Mouse (Mus musculus) thymus, postnatal 36 days (tissue): Measurements from ENCODE around the gene Hnrnpdl.

Experiments
- DNase-seq, 2 experiments: peaks; one replicate each; pipeline ENCODE4 v3.0.0; 2022; ENCODE audit warnings: mixed read lengths in 2 of 2

Gene Hnrnpdl

DNA sequence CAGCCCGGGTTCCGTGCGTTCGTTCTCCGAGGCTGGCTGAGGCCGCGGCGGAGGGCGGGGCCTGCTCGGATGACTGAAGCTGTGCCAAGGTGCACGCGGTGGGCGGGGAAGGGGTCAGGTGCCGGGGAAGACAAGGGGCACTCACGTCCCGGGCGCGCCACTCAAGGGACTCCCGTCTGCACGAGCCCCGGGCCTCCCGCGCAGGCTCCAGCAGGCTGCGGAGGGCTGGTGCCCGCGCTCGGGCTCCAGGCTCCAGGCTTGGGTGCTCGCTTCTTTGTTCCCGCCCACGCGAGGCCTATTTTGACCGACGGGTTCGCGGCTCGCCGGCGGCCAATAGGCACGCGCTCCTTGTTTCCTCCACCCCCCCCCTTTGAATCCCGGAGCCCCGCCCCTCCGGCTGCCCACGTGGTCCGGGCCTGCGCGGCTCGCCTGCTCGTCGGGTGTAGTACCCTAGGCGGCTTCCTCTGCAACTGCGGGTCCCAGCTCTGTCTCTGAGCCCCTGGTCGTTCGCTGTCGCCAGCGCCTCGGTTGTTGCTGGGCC lies at the start of gene Hnrnpdl, which contains the start of gene Enoph1:
TSS of gene Hnrnpdl (minus strand) at position 63 of the 541 bp plus-strand sequence.
TSS of gene Enoph1 (plus strand) at position 384 of the 541 bp plus-strand sequence.
- peak; percentile 93 for DNase-seq

DNA sequence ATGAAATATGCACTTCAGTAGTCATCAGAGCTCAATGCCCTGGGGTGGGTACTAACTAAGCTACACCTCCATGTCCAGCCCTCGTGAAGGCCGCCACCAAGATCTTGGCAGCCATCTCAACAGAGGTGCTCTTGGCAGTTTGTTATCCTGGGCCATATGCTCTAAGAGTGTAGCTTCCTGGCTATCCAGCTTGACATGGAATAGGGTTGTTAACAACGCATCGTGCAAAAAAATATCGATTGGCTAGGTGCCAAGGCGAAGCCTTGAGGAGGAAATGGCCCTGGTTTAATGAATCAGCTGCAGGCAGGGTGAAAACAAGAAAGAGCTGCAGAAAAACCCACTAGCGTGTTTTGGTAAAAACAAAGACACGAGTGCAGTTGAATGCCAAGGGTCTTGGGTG lies 45.6 kb upstream of the Hnrnpdl start:
- DNase-seq, result no peak

- no peak for DNase-seq
Observed at GRCm38 (mm10) chr5:100083953-100084562, 44.6 kb upstream of the Hnrnpdl start.

GRCm38 (mm10) chr5:100082006-100082405 lies 42.5 kb upstream of the Hnrnpdl start:
- no peak for DNase-seq

DNA sequence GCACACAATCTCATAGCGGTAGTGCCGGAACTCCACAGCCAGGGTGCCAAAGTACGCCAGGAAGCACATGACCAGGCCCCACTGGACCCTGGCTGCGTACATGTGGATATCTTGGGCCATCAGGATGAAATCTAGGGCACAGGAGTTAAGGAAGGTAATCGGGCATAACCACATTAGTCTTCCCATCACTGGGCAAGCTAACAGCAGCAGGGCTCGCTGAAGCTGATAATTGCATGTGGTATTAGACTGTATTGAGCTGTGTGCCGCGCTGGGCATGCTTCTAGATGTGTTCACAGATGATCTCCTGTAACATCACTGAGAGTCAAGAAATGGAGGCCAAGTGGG lies 40.4 kb upstream of the Hnrnpdl start:
- DNase-seq, result no peak

DNA sequence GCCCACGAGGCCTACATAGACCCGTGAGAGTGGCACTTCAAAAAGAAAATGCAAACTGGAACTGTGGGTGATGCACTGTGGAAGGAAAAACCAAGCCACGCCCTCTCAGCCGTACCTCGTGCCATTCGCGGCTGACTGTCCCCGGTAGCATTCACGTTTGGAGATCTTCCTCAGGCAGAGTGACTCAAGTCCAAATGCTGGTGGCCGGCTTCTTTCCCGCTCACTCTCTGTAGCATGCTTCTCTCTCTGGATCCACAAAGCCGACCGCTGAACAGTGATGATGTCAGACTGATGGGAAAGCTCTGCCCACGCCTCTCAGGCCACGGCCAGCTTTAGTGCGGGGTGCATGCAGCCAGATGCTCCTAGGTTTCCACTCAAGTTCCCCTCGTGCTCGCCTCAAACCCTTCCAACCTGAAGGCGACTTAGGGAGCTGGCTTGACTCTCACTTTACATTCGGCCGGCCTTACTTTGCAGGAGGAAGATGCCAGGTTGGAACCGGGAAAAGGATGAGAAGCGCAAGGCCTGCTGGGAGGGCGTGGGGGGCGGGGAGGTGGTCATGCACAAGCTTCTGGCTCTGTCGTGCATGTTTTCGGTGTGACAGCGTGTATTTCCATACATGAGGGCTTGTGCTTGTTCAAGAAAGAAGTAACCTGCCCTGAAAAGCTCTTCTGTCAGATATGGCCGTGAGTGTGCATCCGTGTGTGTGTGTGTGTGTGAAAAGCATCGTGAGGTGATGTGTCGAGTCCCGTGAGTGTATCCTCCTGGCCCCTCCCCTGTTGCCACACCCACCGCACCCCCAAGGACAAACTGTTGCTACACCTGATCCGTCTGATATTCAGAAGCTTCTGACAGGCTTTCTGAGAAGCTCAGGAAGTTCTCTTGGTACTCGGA lies 39.8 kb upstream of the Hnrnpdl start:
- DNase-seq, result peak in 1 of 2 experiments; percentile 25

DNA sequence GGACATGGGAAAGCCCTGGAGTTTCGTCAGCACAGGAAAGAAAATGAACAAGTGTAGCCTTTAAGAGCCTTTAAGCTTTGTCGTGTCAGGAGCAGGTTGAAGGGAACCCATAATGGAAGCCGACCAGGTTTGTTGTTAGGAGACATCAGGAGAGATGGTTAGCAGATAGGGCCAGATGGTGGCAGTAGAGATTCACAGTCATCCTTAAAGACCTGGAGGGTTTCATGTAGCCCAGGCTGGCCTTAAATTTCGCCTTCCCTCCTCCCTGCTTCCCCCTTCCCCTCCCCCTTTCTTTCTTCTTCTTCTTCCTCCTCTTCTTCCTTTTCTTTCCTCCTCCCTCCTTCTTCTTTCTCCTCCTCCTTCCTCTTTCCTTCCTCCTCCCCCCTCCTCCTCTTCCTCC lies 35.1 kb upstream of the Hnrnpdl start:
- no peak for DNase-seq

DNA sequence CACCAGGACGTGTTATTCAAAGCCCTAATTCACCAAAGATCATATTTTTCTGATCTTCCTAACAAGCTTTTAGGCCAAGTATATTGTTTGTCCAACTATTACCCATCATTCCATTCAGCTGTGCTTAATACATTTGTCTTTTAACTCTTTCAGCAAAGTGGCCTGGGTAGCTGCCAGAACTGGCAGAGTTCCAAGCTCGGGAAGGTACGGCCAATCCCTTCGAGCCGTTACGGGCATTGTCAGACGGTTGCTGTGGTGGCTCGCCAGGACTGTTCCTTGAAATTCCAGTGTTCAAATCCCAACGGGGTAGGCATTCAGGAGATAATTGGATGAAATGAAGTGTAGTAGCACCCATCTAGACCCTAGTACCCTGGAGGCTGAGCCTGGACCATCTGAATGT lies 33.1 kb upstream of the Hnrnpdl start:
- DNase-seq, result no peak

- DNase-seq, result no peak
Observed at GRCm38 (mm10) chr5:100071541-100071940, 32.1 kb upstream of the Hnrnpdl start.

DNA sequence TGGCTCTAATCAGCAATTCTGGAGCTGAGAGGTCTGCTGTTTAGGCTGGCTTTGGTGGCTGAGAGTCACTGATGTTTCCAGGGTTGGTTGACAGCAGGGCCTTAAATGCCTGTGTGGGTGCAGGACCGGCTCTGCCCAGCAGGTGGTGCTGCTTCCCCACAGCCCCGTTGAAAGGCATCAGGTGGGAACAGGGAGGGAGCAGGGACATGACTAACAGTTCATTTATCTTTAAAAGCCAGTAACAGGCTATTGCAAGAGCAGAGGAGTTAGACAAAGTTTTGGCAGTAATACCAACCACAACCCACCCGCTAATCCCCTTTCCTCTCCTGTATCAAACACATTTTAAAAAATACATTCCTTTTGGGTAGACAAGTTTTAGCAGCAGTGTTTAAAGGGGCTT lies 30.8 kb upstream of the Hnrnpdl start:
- DNase-seq, result peak; percentile 77 to 83

GRCm38 (mm10) chr5:100069526-100069925 lies 30.1 kb upstream of the Hnrnpdl start:
- no peak for DNase-seq

DNA sequence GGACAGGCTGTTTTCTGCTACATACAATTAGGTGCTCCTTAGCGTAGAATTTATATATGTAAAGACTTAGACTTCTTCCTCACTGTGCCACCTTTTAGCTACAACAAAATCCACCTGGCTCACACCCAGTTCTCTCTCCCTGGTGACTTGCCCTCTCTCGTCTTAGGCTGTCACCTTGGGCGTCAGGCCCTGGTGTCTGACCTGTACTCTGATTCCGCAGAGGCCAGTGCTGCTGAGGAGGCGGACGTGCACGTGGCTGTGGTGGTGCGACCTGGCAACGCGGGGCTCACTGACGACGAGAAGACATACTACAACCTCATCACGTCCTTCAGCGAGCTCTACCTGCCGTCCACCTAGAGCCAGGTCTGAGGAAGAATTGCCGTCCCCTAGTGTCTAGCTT lies 28.1 kb upstream of the Hnrnpdl start:
- DNase-seq, result no peak

- no peak for DNase-seq
Observed at GRCm38 (mm10) chr5:100060876-100061275, 21.4 kb upstream of the Hnrnpdl start.

DNA sequence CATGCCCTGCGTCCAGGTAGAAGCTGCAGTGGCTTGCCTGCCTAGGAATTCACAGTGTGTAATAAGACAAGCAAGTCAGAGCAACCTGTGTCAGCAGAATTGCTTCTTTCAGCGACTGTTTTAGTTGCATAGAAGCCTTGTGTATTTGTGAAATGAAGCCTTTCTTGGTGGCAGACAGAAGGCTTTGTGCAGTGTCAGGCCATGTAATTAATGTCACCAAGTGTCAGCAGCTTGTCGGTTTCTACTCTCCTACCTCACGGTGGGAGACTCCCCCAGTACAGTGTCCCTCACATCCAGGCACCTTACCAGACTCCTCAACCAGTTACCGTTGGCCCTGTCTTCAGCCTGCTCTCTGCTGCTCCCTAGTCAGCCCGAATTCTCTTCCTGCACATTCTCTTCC lies 19.9 kb upstream of the Hnrnpdl start:
- DNase-seq, result no peak

- DNase-seq, result no peak
Observed at GRCm38 (mm10) chr5:100058729-100059128, 19.3 kb upstream of the Hnrnpdl start.

GRCm38 (mm10) chr5:100057461-100058209 lies 18.2 kb upstream of the Hnrnpdl start:
- DNase-seq, result no peak

GRCm38 (mm10) chr5:100055866-100056369 lies 16.5 kb upstream of the Hnrnpdl start:
- no peak for DNase-seq

GRCm38 (mm10) chr5:100054807-100055547 lies 15.5 kb upstream of the Hnrnpdl start:
- DNase-seq, result no peak

GRCm38 (mm10) chr5:100052728-100053127 lies 13.3 kb upstream of the Hnrnpdl start:
- DNase-seq, result no peak

GRCm38 (mm10) chr5:100049904-100050303 lies 10.4 kb upstream of the Hnrnpdl start:
- DNase-seq, result no peak

- DNase-seq, result no peak
Observed at GRCm38 (mm10) chr5:100047871-100048270, 8.4 kb upstream of the Hnrnpdl start.

DNA sequence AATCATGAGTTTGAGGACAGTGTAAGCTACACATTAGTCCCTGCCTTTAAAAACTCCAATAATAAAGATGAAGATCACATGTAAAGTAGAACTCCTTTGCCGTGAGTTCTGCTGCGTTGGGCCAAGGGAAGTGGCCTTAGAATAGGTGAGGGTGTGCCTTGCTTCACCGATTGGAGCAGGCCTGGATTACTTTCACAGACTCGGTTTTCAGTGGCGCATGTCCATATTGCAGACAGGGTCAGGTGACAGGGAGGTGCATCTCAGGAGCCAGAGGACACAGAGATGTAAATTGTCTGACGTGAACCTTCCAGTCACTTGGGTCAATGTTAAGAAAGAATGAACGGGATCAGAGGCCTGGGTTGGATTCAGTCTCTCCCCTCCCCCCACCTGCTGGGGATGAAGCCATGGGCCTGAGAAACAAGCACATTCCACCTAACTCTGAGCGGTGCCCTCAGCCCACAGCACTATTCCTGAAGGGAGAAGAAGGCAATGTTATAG lies 7.7 kb upstream of the Hnrnpdl start:
- no peak for DNase-seq
